Mouse (Mus musculus): ENCODE data around the gene Xlr4a. TPM values are rescaled to one million over a fixed set of nuclear protein-coding genes. Genes with fewer than 3 reads are reported as not detected.
"Not testable (repeated sequence)": the region's sequence is repeated elsewhere in the genome, so short reads cannot be mapped to it uniquely, and the experiment has no call there.

The Xlr4a gene
- 5.0 TPM in 1 of 2 replicates, not detected in the other for polyA plus RNA-seq (2012; ENCODE audit: insufficient read depth, insufficient read length, missing spikeins)

GRCm38 (mm10) chrX:73082267-73083055 is at the start of gene Xlr4a:
TSS of gene Xlr4a (minus strand) at chrX:73082478.
- H3K4me3 ChIP-seq (ENCODE audit: insufficient read depth, low read depth, low read length); H3K27ac ChIP-seq (replicated peaks; ENCODE audit: low read depth, low read length); H3K4me1 ChIP-seq (ENCODE audit: control insufficient read depth, insufficient read depth, insufficient read length, low read length): not testable (repeated sequence)

- H3K27ac ChIP-seq (replicated peaks; ENCODE audit: low read depth, low read length); H3K4me3 ChIP-seq (ENCODE audit: insufficient read depth, low read depth, low read length); H3K4me1 ChIP-seq (ENCODE audit: control insufficient read depth, insufficient read depth, insufficient read length, low read length): not testable (repeated sequence)
Measured at GRCm38 (mm10) chrX:73122859-73123829, 40.9 kb upstream of the Xlr4a start.

- not testable (repeated sequence) for H3K4me1 ChIP-seq (ENCODE audit: control insufficient read depth, insufficient read depth, insufficient read length, low read length); H3K27ac ChIP-seq (replicated peaks; ENCODE audit: low read depth, low read length); H3K4me3 ChIP-seq (ENCODE audit: insufficient read depth, low read depth, low read length)
Measured at GRCm38 (mm10) chrX:73116747-73117146, 34.5 kb upstream of the Xlr4a start, which contains the start of gene Gm14685. TSS of gene Gm14685 (plus strand) at chrX:73117047.

GRCm38 (mm10) chrX:73096941-73097508 is 14.7 kb upstream of the Xlr4a start, which contains the start of gene Xlr3a:
TSS of gene Xlr3a (minus strand) at chrX:73097095.
- H3K27ac ChIP-seq (replicated peaks; ENCODE audit: low read depth, low read length); H3K4me1 ChIP-seq (ENCODE audit: control insufficient read depth, insufficient read depth, insufficient read length, low read length); H3K4me3 ChIP-seq (ENCODE audit: insufficient read depth, low read depth, low read length): not testable (repeated sequence)

- not testable (repeated sequence) for H3K4me3 ChIP-seq (ENCODE audit: insufficient read depth, low read depth, low read length); H3K27ac ChIP-seq (replicated peaks; ENCODE audit: low read depth, low read length); H3K4me1 ChIP-seq (ENCODE audit: control insufficient read depth, insufficient read depth, insufficient read length, low read length)
Measured at GRCm38 (mm10) chrX:73066765-73067312, 15.4 kb downstream of the Xlr4a start.

- Histone ChIP-seq H3K4me1 (ENCODE audit: control insufficient read depth, insufficient read depth, insufficient read length, low read length) (no peaks in the 10 kb centered on the region), H3K4me3 (ENCODE audit: insufficient read depth, low read depth, low read length) (no peak within 1 kb of the TSS), H3K27ac (replicated peaks; ENCODE audit: low read depth, low read length) (no peak within 1 kb of the TSS)
Measured at GRCm38 (mm10) chrX:73064415-73064793, 17.9 kb downstream of the Xlr4a start, which contains the start of gene Pnma3. TSS of gene Pnma3 (plus strand) at chrX:73064787.

GRCm38 (mm10) chrX:73063512-73064414 is 18.5 kb downstream of the Xlr4a start:
- H3K4me3 ChIP-seq (ENCODE audit: insufficient read depth, low read depth, low read length), result no peak overlapping the region
- H3K4me1 ChIP-seq (ENCODE audit: control insufficient read depth, insufficient read depth, insufficient read length, low read length), result no peaks in the 10 kb centered on the region
- no peak overlapping the region for H3K27ac ChIP-seq (replicated peaks; ENCODE audit: low read depth, low read length)

- no peaks in the 10 kb centered on the region for H3K4me1 ChIP-seq (ENCODE audit: control insufficient read depth, insufficient read depth, insufficient read length, low read length)
- H3K27ac ChIP-seq (replicated peaks; ENCODE audit: low read depth, low read length), result no peak overlapping the region
- H3K4me3 ChIP-seq (ENCODE audit: insufficient read depth, low read depth, low read length), result no peak overlapping the region
Measured at GRCm38 (mm10) chrX:73062323-73062722, 20.0 kb downstream of the Xlr4a start.

GRCm38 (mm10) chrX:73061528-73061927 is 20.8 kb downstream of the Xlr4a start:
- Histone ChIP-seq H3K27ac (replicated peaks; ENCODE audit: low read depth, low read length) (no peak overlapping the region), H3K4me3 (ENCODE audit: insufficient read depth, low read depth, low read length) (no peak overlapping the region), H3K4me1 (ENCODE audit: control insufficient read depth, insufficient read depth, insufficient read length, low read length) (no peaks in the 10 kb centered on the region)

- Histone ChIP-seq H3K4me3 (ENCODE audit: insufficient read depth, low read depth, low read length) (no peak overlapping the region), H3K4me1 (ENCODE audit: control insufficient read depth, insufficient read depth, insufficient read length, low read length) (no peaks in the 10 kb centered on the region), H3K27ac (replicated peaks; ENCODE audit: low read depth, low read length) (no peak overlapping the region)
Measured at GRCm38 (mm10) chrX:73053860-73054563, 28.3 kb downstream of the Xlr4a start.

- H3K4me1 ChIP-seq (ENCODE audit: control insufficient read depth, insufficient read depth, insufficient read length, low read length), result no peaks in the 10 kb centered on the region
- no peak overlapping the region for H3K4me3 ChIP-seq (ENCODE audit: insufficient read depth, low read depth, low read length)
- H3K27ac ChIP-seq (replicated peaks; ENCODE audit: low read depth, low read length), result no peak overlapping the region
Measured at GRCm38 (mm10) chrX:73039666-73040065, 42.6 kb downstream of the Xlr4a start.

- no peak overlapping the region for H3K4me3 ChIP-seq (ENCODE audit: insufficient read depth, low read depth, low read length)
- H3K27ac ChIP-seq (replicated peaks; ENCODE audit: low read depth, low read length), result no peak overlapping the region
- no peaks in the 10 kb centered on the region for H3K4me1 ChIP-seq (ENCODE audit: control insufficient read depth, insufficient read depth, insufficient read length, low read length)
Measured at GRCm38 (mm10) chrX:73038831-73039230, 43.4 kb downstream of the Xlr4a start.

- Histone ChIP-seq H3K4me3 (ENCODE audit: insufficient read depth, low read depth, low read length) (no peak within 1 kb of the TSS), H3K27ac (replicated peaks; ENCODE audit: low read depth, low read length) (no peak within 1 kb of the TSS)
Measured at GRCm38 (mm10) chrX:73037003-73037402, 45.3 kb downstream of the Xlr4a start, which contains the start of gene Pnma5. TSS of gene Pnma5 (minus strand) at chrX:73037103.

More at GRCm38 (mm10) chrX:73037003-73037402, 45.3 kb downstream of the Xlr4a start, which contains the start of gene Pnma5:
- no peaks in the 10 kb centered on the region for H3K4me1 ChIP-seq (ENCODE audit: control insufficient read depth, insufficient read depth, insufficient read length, low read length)

Data from brown adipose tissue, adult 24 weeks (tissue).